Mouse (Mus musculus) left cerebral cortex, adult 2 months (tissue): ENCODE results near the gene Gadd45b. TPM values are rescaled to one million over a fixed set of nuclear protein-coding genes. Genes with fewer than 3 reads are reported as not detected.

Experiments
- DNase-seq, 2 experiments: peaks; one replicate each; pipeline ENCODE4 v3.0.0; 2021 to 2022; ENCODE audit warnings: low spot score in 2 of 2, mixed read lengths in 1 of 2; ENCODE audit errors: extremely low spot score in 1 of 2
- H3K27ac ChIP-seq: fragments of 200-600 bp; 2 replicates; pipeline ENCODE4 v1.8.1; 2022
- H3K4me3 ChIP-seq: fragments of 200-600 bp; 2 replicates; pipeline ENCODE4 v1.8.1; 2022
- CTCF ChIP-seq: fragments of 200-600 bp; IDR thresholded peaks from 2 replicates; pipeline ENCODE4 v1.8.1; 2022; ENCODE audit warnings: antibody characterized with exemption, mild to moderate bottlenecking, moderate library complexity
- intact Hi-C: fragments of 180-260 bp; cut with DNase I; formaldehyde crosslinking; loops from one replicate; pipeline ENCODE4 v1.15.1; 2025
- total RNA-seq, 2 experiments: library from RNA; stranded (reverse); gene quantifications; 2 replicates each; pipeline ENCODE4 v1.2.3; 2021

Gene Gadd45b
- total RNA-seq, 2 experiments from 2014 or later: 24.0 to 36.0 TPM

GRCm38 (mm10) chr10:80931695-80932094 lies 1.8 kb downstream of the Gadd45b start:
- no peak for DNase-seq
- H3K4me3 ChIP-seq: peak overlapping the region; percentile 57
- TF ChIP-seq CTCF: no peak
- H3K27ac ChIP-seq: 0 out of 2 replicates have a peak overlapping the region, but pooled peaks have one; percentile 5
- intact Hi-C loops: no loop called here

GRCm38 (mm10) chr10:80932206-80932605 lies 2.3 kb downstream of the Gadd45b start:
- intact Hi-C loops: no loop called here
- TF ChIP-seq CTCF: no peak
- H3K27ac ChIP-seq: no peak overlapping the region
- peak overlapping the region; percentile 57 for H3K4me3 ChIP-seq
- peak in 1 of 2 experiments; percentile 31 for DNase-seq

- intact Hi-C loops: no loop called here
- H3K27ac ChIP-seq: no peak overlapping the region
- no peak for TF ChIP-seq CTCF
- peak overlapping the region; percentile 57 for H3K4me3 ChIP-seq
- no peak for DNase-seq
Measured at GRCm38 (mm10) chr10:80932700-80933420, 3.0 kb downstream of the Gadd45b start.

GRCm38 (mm10) chr10:80933421-80933979 lies 3.6 kb downstream of the Gadd45b start:
- no peak for DNase-seq

GRCm38 (mm10) chr10:80934136-80934985 lies 4.5 kb downstream of the Gadd45b start:
- no peak for TF ChIP-seq CTCF

More at GRCm38 (mm10) chr10:80933421-80933979, 3.6 kb downstream of the Gadd45b start:
- no peak for TF ChIP-seq CTCF
- H3K27ac ChIP-seq: no peak overlapping the region
- H3K4me3 ChIP-seq: no peak overlapping the region
- intact Hi-C loops: no loop called here

GRCm38 (mm10) chr10:80935241-80935640 lies 5.4 kb downstream of the Gadd45b start:
- no peak for DNase-seq
- intact Hi-C loops: no loop called here
- H3K4me3 ChIP-seq: no peak overlapping the region
- H3K27ac ChIP-seq: no peak overlapping the region
- no peak; the same call in 1 of the 2 replicates for TF ChIP-seq CTCF

More at GRCm38 (mm10) chr10:80934136-80934985, 4.5 kb downstream of the Gadd45b start:
- intact Hi-C loops: no loop called here
- no peak for DNase-seq
- no peak overlapping the region for H3K27ac ChIP-seq
- H3K4me3 ChIP-seq: no peak overlapping the region

- intact Hi-C loops: no loop called here
- Histone ChIP-seq H3K27ac (no peak overlapping the region), H3K4me3 (no peak overlapping the region)
- DNase-seq: no peak
- no peak for TF ChIP-seq CTCF
Measured at GRCm38 (mm10) chr10:80935698-80936097, 5.8 kb downstream of the Gadd45b start.

GRCm38 (mm10) chr10:80936135-80936809 lies 6.4 kb downstream of the Gadd45b start:
- DNase-seq: peak in 1 of 2 experiments; percentile 21
- intact Hi-C loops: no loop called here
- Histone ChIP-seq H3K27ac (peak overlapping the region; percentile 32), H3K4me3 (peak overlapping the region; percentile 26)
- no peak for TF ChIP-seq CTCF

GRCm38 (mm10) chr10:80936810-80937164 lies 6.9 kb downstream of the Gadd45b start:
- TF ChIP-seq CTCF: no peak
- no peak for DNase-seq
- intact Hi-C loops: no loop called here
- Histone ChIP-seq H3K4me3 (no peak overlapping the region), H3K27ac (no peak overlapping the region)

- intact Hi-C loops: no loop called here
- DNase-seq: no peak
- H3K27ac ChIP-seq: no peak overlapping the region
- no peak overlapping the region for H3K4me3 ChIP-seq
- no peak for TF ChIP-seq CTCF
Measured at GRCm38 (mm10) chr10:80937646-80938045, 7.8 kb downstream of the Gadd45b start.

- no peak overlapping the region for H3K4me3 ChIP-seq
- intact Hi-C loops: no loop called here
- TF ChIP-seq CTCF: no peak
- DNase-seq: peak in 1 of 2 experiments; percentile 44
- H3K27ac ChIP-seq: no peak overlapping the region
Measured at GRCm38 (mm10) chr10:80938831-80939550, 9.1 kb downstream of the Gadd45b start.
